Mouse (Mus musculus) mammary gland, adult 2 months (tissue): ENCODE results near the gene Mapk9. TPM values are rescaled to one million over a fixed set of nuclear protein-coding genes. Genes with fewer than 3 reads are reported as not detected.

Experiments
- polyA plus RNA-seq: library from polyadenylated mRNA; depleted of rRNA; stranded (reverse); fragments of >200 nt; gene quantifications from 2 replicates; pipeline ENCODE4 v1.2.3, GENCODE M21; 2012; ENCODE audit warnings: low replicate concordance; rRNA removed

The Mapk9 gene
- polyA plus RNA-seq = 17.1 and 24.9 TPM in 2 replicates

GRCm38 (mm10) chr11:49846401-49847070 is at the start of gene Mapk9:
Gene Mapk9 (plus strand): TSS chr11:49846751.

DNA sequence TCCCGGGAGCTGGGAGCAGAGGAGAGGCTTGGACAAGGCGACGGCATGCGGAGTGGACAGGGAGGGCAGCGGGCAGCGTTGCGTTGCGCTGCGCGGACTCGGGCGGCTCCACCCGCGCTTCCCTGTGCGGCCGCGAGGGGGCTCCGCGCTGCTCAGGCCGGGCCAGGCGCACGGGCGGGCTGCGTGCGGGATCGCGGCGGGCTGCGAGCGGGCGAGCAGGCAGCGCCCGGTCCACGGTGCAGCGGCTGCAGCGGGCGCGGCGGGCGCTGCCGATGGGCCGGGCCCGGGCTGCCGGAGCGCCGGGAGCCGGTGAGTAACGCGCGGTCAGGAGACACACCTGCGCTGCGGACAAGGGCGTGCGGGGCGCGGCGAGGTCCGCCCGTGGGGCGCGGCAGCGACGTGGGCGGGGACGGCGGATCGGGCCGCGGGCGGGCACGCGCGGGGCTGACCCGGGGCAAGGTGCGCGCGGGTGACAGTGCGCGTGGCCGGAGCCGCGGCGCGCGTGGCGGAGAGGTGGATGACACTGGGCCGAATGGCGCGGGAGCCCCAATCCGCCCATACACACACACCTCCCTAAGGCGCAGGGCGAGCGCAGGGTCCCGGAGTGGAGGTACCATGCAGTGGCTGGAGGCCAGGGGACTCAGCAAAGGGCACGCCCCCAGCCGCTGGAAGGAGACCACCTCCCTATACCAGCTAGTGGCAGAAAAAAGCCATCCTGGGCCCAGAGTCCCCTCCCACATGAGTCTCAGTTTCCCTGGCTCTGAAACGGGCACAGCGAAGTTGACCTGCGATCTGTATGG is 55.3 kb downstream of the Mapk9 start, which contains the start of gene Rasgef1c:
Gene Rasgef1c, plus strand, starts transcription at position 177 of the 800 bp plus-strand sequence.

Other genes starting within 250 kb of the Mapk9 start
- gene Flt4, start 237.5 kb upstream of the Mapk9 start, polyA plus RNA-seq = 8.6 and 9.8 TPM in 2 replicates
- gene Scgb3a1, start 183.1 kb upstream of the Mapk9 start, polyA plus RNA-seq = 1.7 and 1.9 TPM in 2 replicates
- gene Cnot6, start 134.0 kb upstream of the Mapk9 start, polyA plus RNA-seq = 6.1 and 14.9 TPM in 2 replicates
- gene Gfpt2, start 52.6 kb upstream of the Mapk9 start, polyA plus RNA-seq = 24.4 and 51.4 TPM in 2 replicates
- 3.5 and 3.7 TPM in 2 replicates for gene Rasgef1c, start 55.1 kb downstream of the Mapk9 start, polyA plus RNA-seq
- gene Rnf130, start 178.6 kb downstream of the Mapk9 start, polyA plus RNA-seq = 43.9 and 74.4 TPM in 2 replicates